Mouse (Mus musculus): ENCODE measurements at regions not wholly inside any gene's neighbourhood (a gene's known extent, or its start where the extent isn't known, plus 50 kb on each side); places are given as distances from the start of the nearest gene placed in this dataset.

DNA sequence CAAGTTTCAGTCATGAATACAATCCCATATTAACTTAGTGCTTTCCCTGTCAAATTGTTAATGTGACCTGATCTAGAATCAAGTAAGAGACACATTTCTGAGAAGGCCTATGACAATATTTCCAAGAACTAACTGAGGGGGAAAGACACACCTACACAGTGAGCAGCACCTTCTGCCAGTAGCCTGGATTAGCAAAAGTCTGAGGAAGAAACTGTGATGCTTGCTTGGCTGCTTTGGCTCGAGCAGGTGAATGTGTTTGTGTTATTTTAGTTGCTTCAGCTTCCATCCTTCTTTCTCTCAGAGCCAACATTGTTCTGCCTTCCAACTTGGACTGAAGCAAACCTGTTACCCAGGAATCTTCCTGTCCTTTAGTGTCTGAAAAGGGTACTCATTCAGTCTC, 1347.7 kb downstream of the Stim2 start:
- TF ChIP-seq POLR2A (IDR thresholded peaks at IDR 0.05; ENCODE audit: extremely low read depth, insufficient read depth, low read length) (no peak), CTCF (IDR thresholded peaks at IDR 0.05; ENCODE audit: extremely low read depth, insufficient read depth, low read length) (no peak)
